Mouse (Mus musculus) kidney, adult 2 months (tissue): ENCODE results near the gene Ccnjl. TPM values are rescaled to one million over a fixed set of nuclear protein-coding genes. Genes with fewer than 3 reads are reported as not detected.
A peak's percentile ranks its signal among the peaks of the same experiment; 100 is the strongest.

ENCODE experiments used
- DNase-seq: peaks from one replicate; pipeline ENCODE4 v3.0.0; 2021
- H3K27ac ChIP-seq: fragments of 200-500 bp; 2 replicates; pipeline ENCODE4 v1.5.1; 2012; ENCODE audit warnings: low read depth, low read length, control low read depth, inconsistent platforms; ENCODE audit not compliant: insufficient read depth
- H3K27me3 ChIP-seq: fragments of 200-500 bp; replicated peaks from 2 replicates; pipeline ENCODE4 v1.6.1; 2012; ENCODE audit warnings: mild to moderate bottlenecking, moderate library complexity, low read length, inconsistent platforms; ENCODE audit not compliant: control insufficient read depth, insufficient read depth
- H3K36me3 ChIP-seq: fragments of 200-500 bp; 2 replicates; pipeline ENCODE4 v1.6.1; 2012; ENCODE audit warnings: mild to moderate bottlenecking, moderate library complexity, low read length, inconsistent platforms; ENCODE audit not compliant: control insufficient read depth, insufficient read depth
- H3K4me1 ChIP-seq: fragments of 200-500 bp; 2 replicates; pipeline ENCODE4 v1.6.1; 2011; ENCODE audit warnings: low read length; ENCODE audit not compliant: control insufficient read depth, insufficient read depth
- H3K4me3 ChIP-seq: fragments of 200-500 bp; 2 replicates; pipeline ENCODE4 v1.5.1; 2011; ENCODE audit warnings: mild to moderate bottlenecking, low read depth, low read length, control low read depth; ENCODE audit not compliant: insufficient read depth
- CTCF ChIP-seq: fragments of 200-500 bp; conservative IDR thresholded peaks from 2 replicates; pipeline ENCODE4 v1.5.1; 2011; ENCODE audit warnings: low read depth, mild to moderate bottlenecking, control low read depth, low read length, moderate library complexity, mixed read lengths; ENCODE audit not compliant: insufficient read depth, insufficient read length
- POLR2A ChIP-seq: fragments of 200-500 bp; IDR thresholded peaks from one replicate; pipeline ENCODE4 v1.6.1; 2011; ENCODE audit warnings: low read depth, low read length, control low read depth
- WGBS: fragments of 180-500 bp; shearing (Covaris S2); methylation state at CpG from one replicate; pipeline ENCODE4 v1.1.7; 2018; 5-methylcytosine and 5-hydroxymethylcytosine counted together
- polyA plus RNA-seq: library from polyadenylated mRNA; depleted of rRNA; stranded (reverse); fragments of >200 nt; gene quantifications from 2 replicates; pipeline ENCODE4 v1.2.3, GENCODE M21; 2012

Ccnjl gene
- polyA plus RNA-seq, 1 experiment: 1.0 TPM

DNA sequence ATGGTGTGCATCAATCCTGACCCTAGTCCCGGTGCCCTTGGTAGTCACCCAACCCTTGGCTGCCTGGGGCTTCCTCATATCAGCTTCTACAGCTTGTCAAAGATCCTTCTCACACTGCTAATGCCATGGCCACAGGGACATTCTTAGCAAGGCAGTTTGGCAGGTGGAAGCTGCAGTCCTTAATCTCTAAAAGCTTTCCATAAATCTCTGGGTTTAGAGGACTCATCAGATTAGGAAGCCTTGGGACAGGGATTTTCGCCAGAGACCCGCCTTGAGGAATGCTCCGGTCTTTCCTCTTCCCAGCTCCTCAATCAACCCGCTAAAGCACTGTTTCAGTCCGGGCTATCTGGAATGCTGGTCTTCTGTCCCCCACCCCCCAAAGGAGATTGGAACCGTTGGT lies 16.2 kb downstream of the Ccnjl start:
- TF ChIP-seq POLR2A: no peak
- TF ChIP-seq CTCF: no peak
- DNase-seq: no peak
- H3K27me3 ChIP-seq: no peaks in the 10 kb centered on the region
- no peak overlapping the region for H3K27ac ChIP-seq
- WGBS: 71% methylated on average over 7 of the region's 7 CpGs
- peaks cover 7% of the 10 kb centered on the region; the same call in 1 of the 2 replicates for H3K4me1 ChIP-seq
- H3K4me3 ChIP-seq: no peak overlapping the region
- no peaks in the 10 kb centered on the region for H3K36me3 ChIP-seq

DNA sequence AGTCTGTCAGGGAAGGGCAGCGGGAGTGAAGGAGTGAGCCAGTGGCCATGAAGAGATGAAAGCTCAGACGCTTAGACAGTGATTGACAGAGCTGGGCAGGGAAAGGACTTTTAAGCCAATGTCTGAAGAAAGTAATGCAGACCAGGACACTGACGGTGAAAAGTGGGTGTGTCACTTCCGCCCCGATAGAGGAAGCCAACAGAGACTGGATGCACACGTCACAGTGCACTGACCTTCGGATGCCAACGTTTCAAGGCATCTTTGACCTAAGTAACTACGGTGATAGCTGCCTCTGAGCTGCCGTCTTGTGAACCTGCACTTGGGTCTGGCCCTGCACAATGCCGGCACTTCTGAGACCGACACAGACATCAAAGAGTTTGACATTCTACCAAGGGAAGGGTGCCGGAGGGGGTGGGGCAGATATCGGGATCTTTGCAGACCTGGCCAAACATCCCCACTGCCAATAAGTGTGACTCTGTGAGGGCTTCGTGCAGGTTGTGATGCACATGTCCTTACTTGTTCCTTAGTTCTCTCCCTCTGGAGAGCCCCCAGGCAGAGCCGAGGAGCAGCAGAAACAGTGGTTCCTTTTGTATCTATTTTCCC lies 17.4 kb downstream of the Ccnjl start:
- 59% methylated on average over 16 of the region's 16 CpGs for WGBS
- H3K36me3 ChIP-seq: no peaks in the 10 kb centered on the region
- H3K4me1 ChIP-seq: peaks cover 7% of the 10 kb centered on the region; the same call in 1 of the 2 replicates
- H3K27ac ChIP-seq: no peak overlapping the region
- no peaks in the 10 kb centered on the region for H3K27me3 ChIP-seq
- TF ChIP-seq POLR2A (no peak), CTCF (no peak)
- no peak overlapping the region for H3K4me3 ChIP-seq
- DNase-seq: no peak

DNA sequence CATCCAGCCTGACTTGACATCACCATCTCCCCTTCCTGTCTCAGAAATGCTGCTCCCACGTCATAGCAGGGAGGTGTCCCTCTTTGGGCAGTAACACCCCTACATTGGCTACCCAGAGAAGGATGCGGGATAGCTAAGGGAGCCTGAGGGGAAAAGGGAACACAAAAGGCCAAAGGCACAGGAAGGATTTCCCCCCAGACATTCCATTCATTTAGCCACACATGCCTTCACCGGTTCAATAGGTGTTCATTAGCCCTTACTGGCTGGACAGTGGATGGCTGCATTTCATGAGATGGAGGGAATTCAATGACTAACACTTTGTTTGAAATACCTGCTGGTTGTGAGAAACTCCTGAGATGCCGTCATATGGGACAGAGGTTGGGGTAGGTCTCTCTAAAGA lies 18.1 kb downstream of the Ccnjl start:
- no peak for DNase-seq
- Histone ChIP-seq H3K27ac (no peak overlapping the region), H3K4me1 (peaks cover 7% of the 10 kb centered on the region; the same call in 1 of the 2 replicates), H3K27me3 (no peaks in the 10 kb centered on the region), H3K36me3 (no peaks in the 10 kb centered on the region), H3K4me3 (no peak overlapping the region)
- WGBS: 67% methylated on average over 4 of the region's 4 CpGs
- no peak for TF ChIP-seq CTCF
- no peak for TF ChIP-seq POLR2A

DNA sequence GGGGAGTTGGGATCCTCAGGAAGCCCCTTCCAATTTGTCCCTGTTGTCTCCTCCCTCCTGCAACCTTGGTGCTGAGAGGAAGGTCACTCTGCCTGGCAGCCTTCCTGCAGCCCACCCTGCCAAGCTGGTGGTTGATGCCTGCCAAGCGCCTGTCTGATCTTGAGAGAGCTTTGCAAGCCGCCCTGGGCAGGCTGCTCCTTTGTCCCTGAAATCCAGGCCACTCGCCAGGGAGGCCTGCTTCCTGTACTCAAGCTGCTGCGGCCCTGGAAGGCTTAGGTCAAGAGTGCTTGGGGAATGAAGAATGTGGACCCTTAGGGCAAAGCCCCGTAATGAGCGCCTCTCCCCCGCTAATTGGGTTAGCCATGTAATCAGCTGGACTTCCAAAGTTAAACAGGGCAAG lies 19.6 kb downstream of the Ccnjl start:
- TF ChIP-seq CTCF (no peak), POLR2A (no peak)
- no peaks in the 10 kb centered on the region for H3K36me3 ChIP-seq
- no peaks in the 10 kb centered on the region for H3K27me3 ChIP-seq
- no peak overlapping the region for H3K27ac ChIP-seq
- WGBS: 53% methylated on average over 7 of the region's 7 CpGs
- H3K4me3 ChIP-seq: no peak overlapping the region
- DNase-seq: peak; percentile 46
- peaks cover 7% of the 10 kb centered on the region; the same call in 1 of the 2 replicates for H3K4me1 ChIP-seq

DNA sequence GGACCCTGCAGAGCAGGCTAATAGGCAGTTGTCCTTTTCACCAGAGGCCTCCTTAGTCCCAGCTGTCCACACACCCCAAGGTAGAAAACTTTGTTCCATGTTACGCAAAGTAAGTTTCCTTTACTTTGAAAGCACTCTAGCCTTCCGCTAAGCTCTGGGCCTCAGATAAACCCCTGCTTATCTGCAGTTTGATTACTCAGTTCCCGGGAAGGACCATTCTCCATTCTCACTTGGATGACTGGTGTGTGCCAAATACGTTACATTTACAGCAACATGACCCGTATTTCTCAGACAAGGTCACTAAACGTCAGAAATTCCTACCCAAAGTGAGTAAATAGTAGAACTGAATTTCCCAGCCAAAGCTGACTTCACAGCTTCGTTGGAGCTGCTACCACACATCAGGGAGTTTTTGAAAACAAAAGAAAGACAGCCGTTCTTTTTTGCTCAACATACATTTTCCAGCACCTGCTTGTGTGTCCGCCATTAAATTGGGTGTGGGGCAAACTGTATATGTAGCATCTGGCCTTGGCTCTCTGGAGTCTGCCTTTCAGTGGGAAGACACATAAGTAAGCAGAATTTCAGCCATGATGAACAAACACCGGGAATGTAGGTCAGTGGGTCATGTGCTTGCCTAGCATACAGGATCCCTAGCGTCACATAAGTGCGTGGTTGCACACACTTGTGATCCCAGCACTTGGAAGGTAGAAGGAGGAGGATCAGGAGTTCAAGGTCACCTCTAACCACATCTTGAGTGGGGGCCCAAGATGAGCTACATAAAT lies 20.3 kb downstream of the Ccnjl start:
- DNase-seq: peak; percentile 18
- TF ChIP-seq CTCF (no peak), POLR2A (no peak)
- H3K27ac ChIP-seq: no peak overlapping the region
- H3K4me1 ChIP-seq: peaks cover 7% of the 10 kb centered on the region; the same call in 1 of the 2 replicates
- H3K4me3 ChIP-seq: no peak overlapping the region
- H3K27me3 ChIP-seq: no peaks in the 10 kb centered on the region
- 57% methylated on average over 12 of the region's 12 CpGs for WGBS
- no peaks in the 10 kb centered on the region for H3K36me3 ChIP-seq

DNA sequence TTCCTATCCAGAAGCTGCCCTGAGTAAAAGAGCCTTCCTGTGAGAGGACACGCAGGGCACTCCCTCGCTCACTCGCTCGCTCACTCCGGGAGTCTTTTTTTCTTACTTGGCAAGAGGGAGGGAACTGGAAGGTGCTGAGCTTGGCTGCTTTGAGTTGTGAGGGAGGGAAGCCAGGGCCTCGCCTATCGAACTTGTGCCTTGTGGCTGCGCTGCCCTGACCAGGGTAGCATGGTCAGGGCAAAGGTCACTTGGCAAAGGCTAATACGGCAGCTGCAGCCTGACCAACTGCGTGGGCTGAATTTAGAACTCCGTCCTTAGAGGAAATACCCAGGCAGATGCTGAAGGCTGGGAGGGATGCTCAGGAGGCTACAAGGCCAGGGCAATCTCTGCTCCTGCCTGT lies 21.1 kb downstream of the Ccnjl start:
- Histone ChIP-seq H3K27ac (no peak overlapping the region), H3K4me1 (peaks cover 7% of the 10 kb centered on the region; the same call in 1 of the 2 replicates), H3K4me3 (no peak overlapping the region), H3K27me3 (no peaks in the 10 kb centered on the region), H3K36me3 (no peaks in the 10 kb centered on the region)
- TF ChIP-seq CTCF (no peak), POLR2A (no peak)
- peak; percentile 94 for DNase-seq
- 14% methylated on average over 11 of the region's 11 CpGs for WGBS

DNA sequence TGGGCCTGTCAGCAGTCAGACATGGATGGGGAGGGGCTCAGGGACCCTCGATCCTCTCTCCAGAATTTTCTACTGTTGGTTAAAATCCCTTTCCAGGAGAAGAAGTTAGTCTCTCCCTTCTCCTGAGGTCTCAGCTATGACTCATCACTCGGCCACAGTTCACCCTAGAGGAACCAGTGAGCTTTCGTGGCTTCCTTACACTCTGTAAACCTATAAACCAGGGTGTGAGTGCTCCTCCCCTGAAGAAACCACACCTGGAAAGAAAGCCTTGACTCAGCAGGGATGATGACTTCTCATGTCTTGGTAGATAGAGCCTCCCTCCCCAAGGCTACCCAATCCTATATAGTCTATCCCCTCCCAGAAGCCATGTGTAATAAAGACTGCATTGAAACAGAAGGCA lies 23.2 kb downstream of the Ccnjl start:
- H3K4me1 ChIP-seq: peaks cover 9% of the 10 kb centered on the region; the same call in 1 of the 2 replicates
- H3K4me3 ChIP-seq: no peak overlapping the region
- no peaks in the 10 kb centered on the region for H3K36me3 ChIP-seq
- 86% methylated on average over 3 of the region's 3 CpGs for WGBS
- H3K27ac ChIP-seq: no peak overlapping the region
- no peaks in the 10 kb centered on the region for H3K27me3 ChIP-seq
- no peak for DNase-seq
- no peak for TF ChIP-seq POLR2A
- no peak for TF ChIP-seq CTCF
